Mouse (Mus musculus) frontal cortex, postnatal 14 days (tissue): Measurements from ENCODE around the gene Myl6b.
"Not testable (repeated sequence)": the region's sequence is repeated elsewhere in the genome, so short reads cannot be mapped to it uniquely, and the experiment has no call there.

ENCODE experiments used
- DNase-seq, 2 experiments: peaks; one replicate each; pipeline ENCODE4 v3.0.0; 2022; ENCODE audit warnings: low spot score in 2 of 2

Gene Myl6b

GRCm38 (mm10) chr10:128493695-128494666 is 4.5 kb downstream of the Myl6b start, which contains the start of gene Myl6:
Gene Myl6, minus strand, starts transcription at chr10:128494145.
- DNase-seq: peak; percentile 97 to 99

- DNase-seq: no peak
Observed at GRCm38 (mm10) chr10:128493319-128493694, 5.2 kb downstream of the Myl6b start.

GRCm38 (mm10) chr10:128492633-128493311 is 5.7 kb downstream of the Myl6b start:
- DNase-seq: no peak

GRCm38 (mm10) chr10:128492051-128492450 is 6.4 kb downstream of the Myl6b start:
- DNase-seq: not testable (repeated sequence)

- no peak for DNase-seq
Observed at GRCm38 (mm10) chr10:128491495-128491894, 7.0 kb downstream of the Myl6b start.

- DNase-seq: no peak
Observed at GRCm38 (mm10) chr10:128490912-128491311, 7.6 kb downstream of the Myl6b start.

- no peak for DNase-seq
Observed at GRCm38 (mm10) chr10:128490232-128490631, 8.3 kb downstream of the Myl6b start.

GRCm38 (mm10) chr10:128489785-128490184 is 8.7 kb downstream of the Myl6b start:
- DNase-seq: no peak

GRCm38 (mm10) chr10:128489380-128489779 is 9.1 kb downstream of the Myl6b start:
- no peak for DNase-seq

- DNase-seq: no peak
Observed at GRCm38 (mm10) chr10:128488776-128489175, 9.7 kb downstream of the Myl6b start.

GRCm38 (mm10) chr10:128487861-128488712 is 10.4 kb downstream of the Myl6b start:
- no peak for DNase-seq

- no peak for DNase-seq
Observed at GRCm38 (mm10) chr10:128486370-128486769, 12.1 kb downstream of the Myl6b start.

GRCm38 (mm10) chr10:128474366-128474765 is 24.1 kb downstream of the Myl6b start:
- no peak for DNase-seq

GRCm38 (mm10) chr10:128460270-128460630 is 38.2 kb downstream of the Myl6b start:
- DNase-seq: no peak

- DNase-seq: peak in 1 of 2 experiments; percentile 29
Observed at GRCm38 (mm10) chr10:128459409-128460269, 38.8 kb downstream of the Myl6b start.

- peak; percentile 59 to 63 for DNase-seq
Observed at GRCm38 (mm10) chr10:128458719-128459408, 39.6 kb downstream of the Myl6b start, which contains the start of gene Smarcc2. Gene Smarcc2, plus strand, starts transcription at chr10:128459248.

GRCm38 (mm10) chr10:128458348-128458718 is 40.2 kb downstream of the Myl6b start:
- peak; percentile 80 to 95 for DNase-seq

GRCm38 (mm10) chr10:128457676-128458075 is 40.8 kb downstream of the Myl6b start:
- no peak for DNase-seq

GRCm38 (mm10) chr10:128455280-128455679 is 43.2 kb downstream of the Myl6b start:
- peak in 1 of 2 experiments; percentile 48 for DNase-seq

- no peak for DNase-seq
Observed at GRCm38 (mm10) chr10:128454471-128454870, 44.0 kb downstream of the Myl6b start.
